Mouse (Mus musculus) kidney, embryonic 15.5 days (tissue): Measurements from ENCODE around the gene Ccnj. TPM values are rescaled to one million over a fixed set of nuclear protein-coding genes. Genes with fewer than 3 reads are reported as not detected.
A peak's percentile ranks its signal among the peaks of the same experiment; 100 is the strongest.

Experiments used
- ATAC-seq: fragments of 200-750 bp; cut with Nextera tagmentation; replicated peaks from 2 replicates; pipeline ENCODE4 v1.8.0; 2017; ENCODE audit warnings: moderate TSS enrichment; ENCODE audit not compliant: low FRiP score
- H3K27ac ChIP-seq: fragments of 300-500 bp; sonication (generic); 2 replicates; pipeline ENCODE4 v1.5.1; 2015; ENCODE audit warnings: mild to moderate bottlenecking, inconsistent platforms
- H3K27me3 ChIP-seq: fragments of 300-500 bp; sonication (generic); 2 replicates; pipeline ENCODE4 v1.6.1; 2015; ENCODE audit warnings: inconsistent platforms
- H3K36me3 ChIP-seq: fragments of 300-500 bp; sonication (generic); 2 replicates; pipeline ENCODE4 v1.6.1; 2015; ENCODE audit warnings: inconsistent platforms
- H3K4me1 ChIP-seq: fragments of 300-500 bp; sonication (generic); 2 replicates; pipeline ENCODE4 v1.6.1; 2015; ENCODE audit warnings: inconsistent platforms
- H3K4me2 ChIP-seq: fragments of 300-500 bp; sonication (generic); 2 replicates; pipeline ENCODE4 v1.6.1; 2015; ENCODE audit warnings: moderate library complexity, mild to moderate bottlenecking, inconsistent platforms
- H3K4me3 ChIP-seq: fragments of 300-500 bp; sonication (generic); replicated peaks from 2 replicates; pipeline ENCODE4 v1.5.1; 2015; ENCODE audit warnings: mild to moderate bottlenecking, inconsistent platforms
- H3K9ac ChIP-seq: fragments of 300-500 bp; sonication (generic); 2 replicates; pipeline ENCODE4 v1.6.1; 2015; ENCODE audit warnings: mild to moderate bottlenecking, inconsistent platforms
- H3K9me3 ChIP-seq: fragments of 300-500 bp; sonication (generic); replicated peaks from 2 replicates; pipeline ENCODE4 v1.6.1; 2016; ENCODE audit warnings: inconsistent platforms
- WGBS: fragments of 180-500 bp; shearing (Covaris S2); methylation state at CpG from one replicate; pipeline ENCODE4 v1.1.7; 2015; ENCODE audit warnings: mixed read lengths; 5-methylcytosine and 5-hydroxymethylcytosine counted together
- polyA plus RNA-seq: library from polyadenylated mRNA; unstranded; fragments of >200 nt; fragmentation: Nextera tagmentation; extraction: Ambion mirVana; gene quantifications from 2 replicates; pipeline ENCODE4 v1.2.1, GENCODE M21; 2015

Gene Ccnj
- polyA plus RNA-seq, 1 experiment from 2014 or later = 16.3 TPM

- no peak for ATAC-seq
- no peaks in the 10 kb centered on the region for H3K4me1 ChIP-seq
- H3K4me2 ChIP-seq = no peak overlapping the region
- 86% methylated on average over 12 of the region's 12 CpGs for WGBS
- H3K9ac ChIP-seq = no peak overlapping the region
- H3K27me3 ChIP-seq = no peaks in the 10 kb centered on the region
- no peak overlapping the region for H3K27ac ChIP-seq
- H3K9me3 ChIP-seq = no peaks in the 10 kb centered on the region
- peaks cover 57% of the 10 kb centered on the region for H3K36me3 ChIP-seq
- no peak overlapping the region for H3K4me3 ChIP-seq
Measured at GRCm38 (mm10) chr19:40849391-40849790, 18.3 kb downstream of the Ccnj start.

GRCm38 (mm10) chr19:40859555-40859954, 28.5 kb downstream of the Ccnj start:
- no peak for ATAC-seq
- no peak overlapping the region for H3K4me3 ChIP-seq
- H3K9ac ChIP-seq = no peak overlapping the region
- peaks cover 24% of the 10 kb centered on the region; the same call in 1 of the 2 replicates for H3K27me3 ChIP-seq
- H3K4me1 ChIP-seq = no peaks in the 10 kb centered on the region
- no peak overlapping the region for H3K27ac ChIP-seq
- H3K36me3 ChIP-seq = no peaks in the 10 kb centered on the region
- no peaks in the 10 kb centered on the region for H3K9me3 ChIP-seq
- H3K4me2 ChIP-seq = no peak overlapping the region
- WGBS = 73% methylated on average over 4 of the region's 4 CpGs

DNA sequence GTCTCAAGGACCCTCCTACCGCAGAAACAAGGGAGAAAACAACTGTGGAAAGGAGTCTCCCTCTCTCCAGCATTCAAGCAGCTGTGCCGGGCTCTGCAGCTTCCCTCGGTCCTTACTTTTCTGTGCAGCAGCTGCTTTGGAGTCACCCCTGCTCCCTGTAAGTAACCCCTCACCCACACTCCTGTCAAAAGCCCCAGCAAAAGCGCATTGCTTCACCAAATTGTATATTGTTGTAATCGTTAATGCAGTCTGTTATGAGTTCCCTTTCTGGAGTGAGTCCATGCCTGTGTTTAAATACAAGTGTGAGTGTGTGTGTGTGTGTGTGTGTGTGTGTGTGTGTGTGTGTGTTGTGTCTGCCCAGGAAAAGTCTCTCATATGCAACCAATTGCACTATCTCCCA, 37.2 kb downstream of the Ccnj start:
- H3K9ac ChIP-seq = no peak overlapping the region
- WGBS = 33% methylated on average over 5 of the region's 5 CpGs
- ATAC-seq = no peak
- peaks cover 37% of the 10 kb centered on the region for H3K27me3 ChIP-seq
- no peaks in the 10 kb centered on the region for H3K36me3 ChIP-seq
- H3K27ac ChIP-seq = no peak overlapping the region
- no peak overlapping the region for H3K4me3 ChIP-seq
- H3K4me1 ChIP-seq = 0 out of 2 replicates have a peak, but pooled peaks cover 5% of the 10 kb centered on the region
- H3K4me2 ChIP-seq = no peak overlapping the region
- no peaks in the 10 kb centered on the region for H3K9me3 ChIP-seq

GRCm38 (mm10) chr19:40869425-40870105, 38.5 kb downstream of the Ccnj start:
- H3K4me3 ChIP-seq = no peak overlapping the region
- 93% methylated on average over 3 of the region's 3 CpGs for WGBS
- H3K9ac ChIP-seq = no peak overlapping the region
- no peak overlapping the region for H3K27ac ChIP-seq
- no peaks in the 10 kb centered on the region for H3K9me3 ChIP-seq
- H3K27me3 ChIP-seq = peaks cover 37% of the 10 kb centered on the region
- 0 out of 2 replicates have a peak, but pooled peaks cover 10% of the 10 kb centered on the region for H3K4me1 ChIP-seq
- H3K4me2 ChIP-seq = no peak overlapping the region
- no peak for ATAC-seq
- no peaks in the 10 kb centered on the region for H3K36me3 ChIP-seq

DNA sequence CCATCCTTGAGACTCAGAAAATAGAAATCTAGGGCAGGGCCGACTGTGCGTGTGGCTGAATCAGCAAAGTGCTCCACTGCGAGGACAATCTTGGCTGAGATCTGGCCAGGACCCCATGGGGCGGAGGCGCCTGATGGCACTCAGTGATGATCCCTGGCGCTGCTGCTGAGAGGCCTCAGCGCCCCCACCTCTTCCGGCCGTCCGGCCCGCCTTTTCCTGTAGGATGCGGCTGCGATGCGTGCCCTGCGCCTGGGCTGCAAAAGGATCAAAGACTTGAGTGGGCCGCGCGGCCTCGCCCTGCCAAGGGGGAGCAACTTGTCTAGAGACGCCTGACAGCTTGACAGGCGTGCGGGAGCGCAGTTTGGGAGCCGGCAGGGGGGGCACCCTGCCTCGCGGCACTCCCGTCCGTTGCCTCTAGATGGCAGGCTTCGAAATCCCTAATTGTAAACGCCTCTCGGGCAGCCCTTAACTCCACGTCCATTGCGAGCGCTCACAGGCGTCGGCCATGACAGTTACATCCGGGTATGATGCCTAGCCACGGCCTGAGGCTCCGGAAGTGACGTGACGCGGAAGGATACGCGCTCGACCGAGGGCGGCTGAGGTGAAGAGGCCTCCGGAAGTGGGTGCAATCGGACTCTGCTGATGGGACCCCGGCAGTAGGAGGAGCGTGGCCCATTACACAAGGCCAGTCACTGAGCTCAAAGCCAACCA, 42.0 kb downstream of the Ccnj start:
- peaks cover 56% of the 10 kb centered on the region for H3K27me3 ChIP-seq
- 0 out of 2 replicates have a peak, but pooled peaks cover 10% of the 10 kb centered on the region for H3K4me1 ChIP-seq
- H3K4me3 ChIP-seq = peak overlapping the region; percentile 60
- 2% methylated on average over 51 of the region's 51 CpGs for WGBS
- ATAC-seq = peak; percentile 98
- peak overlapping the region; percentile 89 for H3K4me2 ChIP-seq
- H3K9me3 ChIP-seq = no peaks in the 10 kb centered on the region
- H3K9ac ChIP-seq = 0 out of 2 replicates have a peak overlapping the region, but pooled peaks have one; percentile 44
- no peaks in the 10 kb centered on the region for H3K36me3 ChIP-seq
- H3K27ac ChIP-seq = peak overlapping the region; percentile 84

DNA sequence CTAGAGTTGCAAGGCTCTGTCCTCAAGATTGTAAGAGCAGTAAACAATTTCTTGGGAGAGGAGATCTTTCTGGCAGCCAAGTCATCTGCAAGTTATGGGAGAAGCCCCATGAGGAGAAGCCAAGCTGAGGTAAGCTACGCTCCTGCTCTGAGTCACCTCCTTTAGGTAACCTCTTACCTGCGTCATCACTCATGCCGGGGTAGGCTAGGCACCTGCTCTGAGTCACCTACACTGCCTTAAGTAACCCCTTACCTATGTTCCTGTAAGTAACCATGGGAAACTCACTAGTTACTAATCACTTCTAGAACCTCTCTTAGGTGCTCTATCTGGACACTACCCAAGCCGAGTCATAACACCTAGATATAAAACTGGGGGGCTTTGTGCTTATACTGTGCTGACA, 50.6 kb downstream of the Ccnj start:
- H3K27me3 ChIP-seq = peaks cover 87% of the 10 kb centered on the region
- no peaks in the 10 kb centered on the region for H3K4me1 ChIP-seq
- H3K4me2 ChIP-seq = no peak overlapping the region
- no peak overlapping the region for H3K4me3 ChIP-seq
- no peak overlapping the region for H3K27ac ChIP-seq
- 90% methylated on average over 4 of the region's 4 CpGs for WGBS
- no peaks in the 10 kb centered on the region for H3K36me3 ChIP-seq
- no peaks in the 10 kb centered on the region for H3K9me3 ChIP-seq
- ATAC-seq = no peak
- no peak overlapping the region for H3K9ac ChIP-seq

- Histone ChIP-seq H3K4me2 (no peak overlapping the region), H3K4me1 (0 out of 2 replicates have a peak, but pooled peaks cover under 1% of the 10 kb centered on the region), H3K36me3 (no peaks in the 10 kb centered on the region), H3K27ac (no peak overlapping the region), H3K27me3 (peaks cover 69% of the 10 kb centered on the region), H3K9ac (no peak overlapping the region), H3K9me3 (peaks cover 4% of the 10 kb centered on the region), H3K4me3 (no peak overlapping the region)
- ATAC-seq = no peak
- WGBS = 100% methylated on average over 1 of the region's 1 CpGs
Measured at GRCm38 (mm10) chr19:40888887-40889286, 57.8 kb downstream of the Ccnj start.

DNA sequence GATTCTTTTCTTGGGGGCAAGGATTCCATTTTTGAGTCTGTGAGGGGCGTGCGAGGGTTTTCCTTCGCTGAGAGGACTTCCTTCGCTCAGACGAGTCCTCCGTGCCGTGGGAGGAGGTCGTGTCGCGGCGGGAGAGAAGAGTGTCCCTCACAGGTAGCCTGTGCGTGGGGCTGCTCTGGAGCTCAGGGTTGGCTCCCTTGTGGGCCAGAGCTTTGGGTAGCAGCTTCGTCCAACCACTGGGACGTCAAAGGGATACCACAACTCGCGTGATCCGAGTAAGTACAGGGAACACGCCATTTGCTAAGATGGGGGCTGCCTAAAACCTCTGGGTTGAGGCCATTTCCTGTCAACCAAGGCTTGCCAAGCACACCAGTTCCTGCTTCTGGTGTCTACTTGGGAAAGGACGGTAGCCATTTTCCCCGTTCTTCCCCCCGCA, 63.0 kb downstream of the Ccnj start:
- 0 out of 2 replicates have a peak, but pooled peaks cover 6% of the 10 kb centered on the region for H3K4me1 ChIP-seq
- peak overlapping the region; percentile 66 for H3K4me2 ChIP-seq
- peaks cover 32% of the 10 kb centered on the region for H3K27me3 ChIP-seq
- H3K9me3 ChIP-seq = peaks cover 7% of the 10 kb centered on the region
- H3K4me3 ChIP-seq = peak overlapping the region; percentile 73
- H3K9ac ChIP-seq = peak overlapping the region; percentile 62
- H3K27ac ChIP-seq = peak overlapping the region; percentile 96
- peak; percentile 52 for ATAC-seq
- WGBS = 47% methylated on average over 21 of the region's 21 CpGs
- H3K36me3 ChIP-seq = no peaks in the 10 kb centered on the region

DNA sequence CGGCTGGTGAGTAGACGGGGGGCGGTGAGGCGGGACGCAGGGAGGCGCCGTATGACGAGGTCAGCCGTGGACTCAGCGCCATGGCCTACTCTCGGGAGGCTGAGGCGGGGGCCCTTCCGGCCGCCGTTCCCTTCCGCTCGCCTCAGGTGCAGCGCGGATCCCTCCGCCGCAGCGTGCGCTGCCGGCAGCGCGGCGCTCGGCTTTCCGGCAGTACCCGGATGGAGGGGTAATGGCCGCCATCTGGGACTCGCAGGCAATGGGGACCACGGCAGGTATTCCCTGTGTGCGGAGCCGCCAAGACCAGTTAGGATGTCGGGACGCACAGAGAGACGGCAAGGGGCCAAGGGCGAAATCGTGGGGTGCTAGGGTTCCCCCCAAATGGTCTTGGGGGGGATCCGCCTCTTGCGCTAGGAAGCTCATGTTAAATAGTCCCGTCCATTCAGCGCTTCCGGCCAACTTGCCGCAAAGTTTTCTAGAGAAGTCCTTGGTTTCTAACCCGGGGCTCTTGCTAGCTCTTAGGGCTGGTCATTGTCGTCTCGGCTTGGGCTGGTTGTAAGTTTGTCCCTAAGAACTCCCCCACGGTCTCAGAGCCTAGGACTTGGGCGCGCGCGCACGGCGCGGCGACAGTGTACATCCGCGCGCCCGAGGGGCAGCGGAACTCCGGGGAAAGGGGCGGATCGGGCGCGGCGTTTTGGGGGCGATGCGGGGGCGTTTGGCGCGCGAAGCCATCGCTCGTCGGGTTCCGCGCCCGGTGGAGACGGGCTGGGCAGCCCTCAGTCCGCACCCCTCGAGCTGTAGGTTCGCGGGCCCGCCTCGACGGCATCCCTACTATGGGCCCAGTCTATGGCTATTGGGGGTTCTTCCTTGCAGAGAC, 63.7 kb downstream of the Ccnj start, which contains the start of gene Zfp518a:
Gene Zfp518a (plus strand): TSS at position 187 of the 874 bp plus-strand sequence.
- Histone ChIP-seq H3K4me3 (peak within 1 kb of the TSS; percentile 73), H3K4me1 (0 out of 2 replicates have a peak, but pooled peaks cover 6% of the 10 kb centered on the region), H3K9ac (peak within 1 kb of the TSS; percentile 62), H3K27me3 (peaks cover 28% of the 10 kb centered on the region), H3K9me3 (peaks cover 7% of the 10 kb centered on the region), H3K4me2 (peak within 1 kb of the TSS; percentile 66), H3K36me3 (no peaks in the 10 kb centered on the region), H3K27ac (peak within 1 kb of the TSS; percentile 96)
- ATAC-seq = peak; percentile 93
- WGBS = under 1% methylated on average over 89 of the region's 89 CpGs

DNA sequence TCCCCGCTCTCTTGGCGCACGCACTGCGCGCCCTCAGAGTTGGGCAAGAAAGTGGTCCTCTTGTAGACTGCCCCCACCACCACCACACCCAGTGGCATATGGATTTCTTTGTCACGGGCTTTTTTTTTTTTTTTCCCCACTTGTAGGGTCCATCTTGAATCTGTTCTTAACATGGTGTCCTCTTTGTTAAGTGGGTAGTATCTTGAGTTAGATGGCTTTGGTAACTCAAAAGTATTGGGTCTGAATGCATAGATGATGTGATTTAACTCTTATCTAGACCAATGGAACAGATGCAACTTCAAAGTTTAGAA, 64.3 kb downstream of the Ccnj start:
- Histone ChIP-seq H3K4me2 (peak overlapping the region; percentile 66), H3K4me3 (peak overlapping the region; percentile 73), H3K4me1 (0 out of 2 replicates have a peak, but pooled peaks cover 6% of the 10 kb centered on the region), H3K9ac (peak overlapping the region; percentile 62), H3K27me3 (peaks cover 24% of the 10 kb centered on the region), H3K9me3 (peaks cover 7% of the 10 kb centered on the region), H3K27ac (peak overlapping the region; percentile 96), H3K36me3 (no peaks in the 10 kb centered on the region)
- WGBS = 3% methylated on average over 6 of the region's 6 CpGs
- no peak for ATAC-seq
